Mouse (Mus musculus): Measurements from ENCODE around the gene Rgma.

DNA sequence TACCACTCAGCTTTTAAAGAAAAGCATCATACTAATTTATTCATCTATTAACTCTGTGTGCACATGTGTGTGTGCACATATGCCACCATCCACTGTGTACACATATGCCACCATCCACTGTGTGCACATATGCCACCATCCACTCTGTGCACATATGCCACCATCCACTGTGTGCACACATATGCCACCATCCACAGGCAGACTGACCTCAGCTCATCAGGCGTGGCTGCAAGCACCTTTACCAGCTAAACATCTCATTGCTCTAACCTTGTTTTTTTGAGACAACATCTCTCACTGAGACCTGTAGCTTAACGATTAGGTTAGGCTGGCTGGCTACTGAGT, 59.0 kb downstream of the Rgma start:
- TF ChIP-seq CTCF (IDR thresholded peaks at IDR 0.05) (no peak), EP300 (IDR thresholded peaks at IDR 0.05; ENCODE audit: insufficient read depth, low read depth, low read length) (no peak)
